Mouse (Mus musculus): ENCODE results near the gene Wdr5. TPM values are rescaled to one million over a fixed set of nuclear protein-coding genes. Genes with fewer than 3 reads are reported as not detected.
"Not testable (repeated sequence)": the region's sequence is repeated elsewhere in the genome, so short reads cannot be mapped to it uniquely, and the experiment has no call there.

Gene Wdr5
- polyA plus RNA-seq, 1 experiment: 46.9 TPM

- no peak for TF ChIP-seq USF1 (IDR thresholded peaks at IDR 0.05; ENCODE audit: low read depth)
- TF ChIP-seq MAX (IDR thresholded peaks at IDR 0.05): peak; percentile 99
- no peak for TF ChIP-seq MYOG (IDR thresholded peaks at IDR 0.05; ENCODE audit: control insufficient read depth, extremely low read depth, insufficient read length)
- no peak for TF ChIP-seq CEBPB (IDR thresholded peaks at IDR 0.05; ENCODE audit: low read depth)
- peak; percentile 36 for TF ChIP-seq MYOD1 (IDR thresholded peaks at IDR 0.05; ENCODE audit: control insufficient read depth, insufficient read length, low read depth)
- TF ChIP-seq FOSL1 (IDR thresholded peaks at IDR 0.05; ENCODE audit: insufficient read depth, low read length, poor library complexity, severe bottlenecking): no peak
- no peak for TF ChIP-seq CTCF (IDR thresholded peaks at IDR 0.05; ENCODE audit: control insufficient read depth, insufficient read depth, insufficient read length)
- Histone ChIP-seq H3K79me2 (ENCODE audit: control insufficient read depth, insufficient read depth) (no peaks in the 10 kb centered on the region), H3K27me3 (ENCODE audit: control insufficient read depth, insufficient read depth, insufficient read length) (no peaks in the 10 kb centered on the region), H3K4me3 (ENCODE audit: insufficient read depth, poor library complexity, severe bottlenecking) (peak overlapping the region; percentile 11), H3K36me3 (ENCODE audit: control insufficient read depth, insufficient read depth) (peaks cover 12% of the 10 kb centered on the region), H3ac (ENCODE audit: control insufficient read depth, insufficient read length, low read depth) (peak overlapping the region; percentile 55), H3K79me3 (ENCODE audit: low read depth) (no peaks in the 10 kb centered on the region)
Observed at GRCm38 (mm10) chr2:27539772-27540514, 25.0 kb downstream of the Wdr5 start.

GRCm38 (mm10) chr2:27540515-27540836 lies 25.5 kb downstream of the Wdr5 start:
- TF ChIP-seq MYOG (IDR thresholded peaks at IDR 0.05; ENCODE audit: control insufficient read depth, extremely low read depth, insufficient read length): no peak
- TF ChIP-seq FOSL1 (IDR thresholded peaks at IDR 0.05; ENCODE audit: insufficient read depth, low read length, poor library complexity, severe bottlenecking): no peak
- TF ChIP-seq CEBPB (IDR thresholded peaks at IDR 0.05; ENCODE audit: low read depth): no peak
- H3K79me2 ChIP-seq (ENCODE audit: control insufficient read depth, insufficient read depth): no peaks in the 10 kb centered on the region
- H3ac ChIP-seq (ENCODE audit: control insufficient read depth, insufficient read length, low read depth): peak overlapping the region; percentile 55

GRCm38 (mm10) chr2:27541225-27541624 lies 26.3 kb downstream of the Wdr5 start:
- no peak for TF ChIP-seq MYOG (IDR thresholded peaks at IDR 0.05; ENCODE audit: control insufficient read depth, extremely low read depth, insufficient read length)
- no peak for TF ChIP-seq CEBPB (IDR thresholded peaks at IDR 0.05; ENCODE audit: low read depth)
- Histone ChIP-seq H3K36me3 (ENCODE audit: control insufficient read depth, insufficient read depth) (peaks cover under 1% of the 10 kb centered on the region), H3K27me3 (ENCODE audit: control insufficient read depth, insufficient read depth, insufficient read length) (no peaks in the 10 kb centered on the region), H3ac (ENCODE audit: control insufficient read depth, insufficient read length, low read depth) (no peak overlapping the region), H3K4me3 (ENCODE audit: insufficient read depth, poor library complexity, severe bottlenecking) (no peak overlapping the region), H3K79me2 (ENCODE audit: control insufficient read depth, insufficient read depth) (no peaks in the 10 kb centered on the region), H3K79me3 (ENCODE audit: low read depth) (no peaks in the 10 kb centered on the region)

More at GRCm38 (mm10) chr2:27540515-27540836, 25.5 kb downstream of the Wdr5 start:
- Histone ChIP-seq H3K79me3 (ENCODE audit: low read depth) (no peaks in the 10 kb centered on the region), H3K4me3 (ENCODE audit: insufficient read depth, poor library complexity, severe bottlenecking) (peak overlapping the region; percentile 11), H3K36me3 (ENCODE audit: control insufficient read depth, insufficient read depth) (peaks cover 7% of the 10 kb centered on the region), H3K27me3 (ENCODE audit: control insufficient read depth, insufficient read depth, insufficient read length) (no peaks in the 10 kb centered on the region)

- no peak overlapping the region for H3ac ChIP-seq (ENCODE audit: control insufficient read depth, insufficient read length, low read depth)
- no peaks in the 10 kb centered on the region for H3K79me2 ChIP-seq (ENCODE audit: control insufficient read depth, insufficient read depth)
- no peak for TF ChIP-seq MAX (IDR thresholded peaks at IDR 0.05)
- TF ChIP-seq CTCF (IDR thresholded peaks at IDR 0.05; ENCODE audit: control insufficient read depth, insufficient read depth, insufficient read length): no peak
- no peak for TF ChIP-seq MYOD1 (IDR thresholded peaks at IDR 0.05; ENCODE audit: control insufficient read depth, insufficient read length, low read depth)
- no peak for TF ChIP-seq FOSL1 (IDR thresholded peaks at IDR 0.05; ENCODE audit: insufficient read depth, low read length, poor library complexity, severe bottlenecking)
- no peak for TF ChIP-seq CEBPB (IDR thresholded peaks at IDR 0.05; ENCODE audit: low read depth)
- TF ChIP-seq MYOG (IDR thresholded peaks at IDR 0.05; ENCODE audit: control insufficient read depth, extremely low read depth, insufficient read length): no peak
- TF ChIP-seq USF1 (IDR thresholded peaks at IDR 0.05; ENCODE audit: low read depth): no peak
- H3K79me3 ChIP-seq (ENCODE audit: low read depth): no peaks in the 10 kb centered on the region
- H3K27me3 ChIP-seq (ENCODE audit: control insufficient read depth, insufficient read depth, insufficient read length): no peaks in the 10 kb centered on the region
- no peak overlapping the region for H3K4me3 ChIP-seq (ENCODE audit: insufficient read depth, poor library complexity, severe bottlenecking)
- H3K36me3 ChIP-seq (ENCODE audit: control insufficient read depth, insufficient read depth): no peaks in the 10 kb centered on the region
Observed at GRCm38 (mm10) chr2:27544613-27545012, 29.7 kb downstream of the Wdr5 start.

GRCm38 (mm10) chr2:27545517-27545916 lies 30.6 kb downstream of the Wdr5 start:
- H3K79me3 ChIP-seq (ENCODE audit: low read depth); H3K79me2 ChIP-seq (ENCODE audit: control insufficient read depth, insufficient read depth); H3K27me3 ChIP-seq (ENCODE audit: control insufficient read depth, insufficient read depth, insufficient read length); H3ac ChIP-seq (ENCODE audit: control insufficient read depth, insufficient read length, low read depth); H3K36me3 ChIP-seq (ENCODE audit: control insufficient read depth, insufficient read depth); H3K4me3 ChIP-seq (ENCODE audit: insufficient read depth, poor library complexity, severe bottlenecking): not testable (repeated sequence)

GRCm38 (mm10) chr2:27546041-27546440 lies 31.1 kb downstream of the Wdr5 start:
- H3K36me3 ChIP-seq (ENCODE audit: control insufficient read depth, insufficient read depth); H3K4me3 ChIP-seq (ENCODE audit: insufficient read depth, poor library complexity, severe bottlenecking); H3ac ChIP-seq (ENCODE audit: control insufficient read depth, insufficient read length, low read depth); H3K79me2 ChIP-seq (ENCODE audit: control insufficient read depth, insufficient read depth); H3K27me3 ChIP-seq (ENCODE audit: control insufficient read depth, insufficient read depth, insufficient read length); H3K79me3 ChIP-seq (ENCODE audit: low read depth): not testable (repeated sequence)

Measured in C2C12 (cell line).